Mouse (Mus musculus) right cerebral cortex, adult 2 months (tissue): ENCODE measurements around the gene Ccdc57.
"Not testable (repeated sequence)": the region's sequence is repeated elsewhere in the genome, so short reads cannot be mapped to it uniquely, and the experiment has no call there.

Experiments
- DNase-seq, 2 experiments: peaks; one replicate each; pipeline ENCODE4 v3.0.0; 2021 to 2022; ENCODE audit warnings: low spot score in 2 of 2

Ccdc57 gene

GRCm38 (mm10) chr11:120851582-120851981 lies 81.1 kb downstream of the Ccdc57 start:
- no peak for DNase-seq

GRCm38 (mm10) chr11:120851132-120851531 lies 81.5 kb downstream of the Ccdc57 start:
- DNase-seq: no peak

- DNase-seq: no peak
These were observed 82.2 kb downstream of the Ccdc57 start for GRCm38 (mm10) chr11:120850331-120851030.

GRCm38 (mm10) chr11:120846725-120847475 lies 85.8 kb downstream of the Ccdc57 start:
- DNase-seq: peak; percentile 34 to 35

- no peak for DNase-seq
These were observed 88.3 kb downstream of the Ccdc57 start for GRCm38 (mm10) chr11:120844329-120844728.

- no peak for DNase-seq
These were observed 99.0 kb downstream of the Ccdc57 start for GRCm38 (mm10) chr11:120833555-120834280.

- not testable (repeated sequence) for DNase-seq
These were observed 99.7 kb downstream of the Ccdc57 start for GRCm38 (mm10) chr11:120832962-120833361.

GRCm38 (mm10) chr11:120831659-120832440 lies 100.8 kb downstream of the Ccdc57 start:
- DNase-seq: no peak

- no peak for DNase-seq
These were observed 102.0 kb downstream of the Ccdc57 start for GRCm38 (mm10) chr11:120830686-120831085.

- no peak for DNase-seq
These were observed 102.7 kb downstream of the Ccdc57 start for GRCm38 (mm10) chr11:120829757-120830532.

- no peak for DNase-seq
These were observed 104.3 kb downstream of the Ccdc57 start for GRCm38 (mm10) chr11:120828416-120828815.

- no peak for DNase-seq
These were observed 106.4 kb downstream of the Ccdc57 start for GRCm38 (mm10) chr11:120826016-120826953.

GRCm38 (mm10) chr11:120825289-120825863 lies 107.3 kb downstream of the Ccdc57 start:
- DNase-seq: no peak

- no peak for DNase-seq
These were observed 107.8 kb downstream of the Ccdc57 start for GRCm38 (mm10) chr11:120824787-120825288.

- DNase-seq: peak; percentile 98
These were observed 108.5 kb downstream of the Ccdc57 start, which contains the start of gene Fasn for GRCm38 (mm10) chr11:120823956-120824786. Gene Fasn, minus strand, starts transcription at chr11:120824547.

GRCm38 (mm10) chr11:120823551-120823947 lies 109.1 kb downstream of the Ccdc57 start:
- no peak for DNase-seq

- DNase-seq: no peak
These were observed 109.7 kb downstream of the Ccdc57 start for GRCm38 (mm10) chr11:120822831-120823550.
